Mouse (Mus musculus): ENCODE data around the gene 1700003E16Rik. TPM values are rescaled to one million over a fixed set of nuclear protein-coding genes. Genes with fewer than 3 reads are reported as not detected.

The 1700003E16Rik gene
- total and polyA plus RNA-seq, 3 experiments: 0.15 to 0.50 TPM; not detected in 1

- H3K79me2 ChIP-seq (ENCODE audit: control insufficient read depth, insufficient read depth, low read length, poor library complexity): no peaks in the 10 kb centered on the region
- no peak overlapping the region for H3K27ac ChIP-seq (ENCODE audit: control insufficient read depth, low read depth, low read length)
- no peaks in the 10 kb centered on the region for H3K9me3 ChIP-seq (replicated peaks; ENCODE audit: insufficient read depth, low read length)
- H3K9ac ChIP-seq (ENCODE audit: control insufficient read depth, low read depth, low read length, poor library complexity, severe bottlenecking): no peak overlapping the region
- no peak for DNase-seq (ENCODE audit: low read depth, low spot score)
- no peak overlapping the region for H3K4me3 ChIP-seq (ENCODE audit: control insufficient read depth in 1 of 2, insufficient read depth in 1 of 2, low read depth in 2 of 2, low read length in 2 of 2)
- H3K36me3 ChIP-seq (ENCODE audit: control insufficient read depth in 1 of 2, insufficient read depth in 2 of 2, low read length in 2 of 2): no peaks in the 10 kb centered on the region
- peaks cover 0 to 4% of the 10 kb centered on the region in 2 experiments; a peak in 1 of 4 replicates for H3K4me1 ChIP-seq (ENCODE audit: control insufficient read depth in 1 of 2, insufficient read depth in 2 of 2, low read length in 2 of 2)
- H3K27me3 ChIP-seq (ENCODE audit: control insufficient read depth in 1 of 2, insufficient read depth in 2 of 2, low read length in 2 of 2): peaks cover 0 to 1% of the 10 kb centered on the region in 2 experiments; a peak in 1 of 4 replicates
- TF ChIP-seq MXI1 (IDR thresholded peaks at IDR 0.05; ENCODE audit: low read depth, low read length): no peak
- no peak for TF ChIP-seq E2F4 (IDR thresholded peaks at IDR 0.05; ENCODE audit: borderline replicate concordance, low read depth, low read length)
- TF ChIP-seq SIN3A (IDR thresholded peaks at IDR 0.05; ENCODE audit: low read length): no peak
- no peak for TF ChIP-seq MAZ (IDR thresholded peaks at IDR 0.05; ENCODE audit: low read depth, low read length)
- TF ChIP-seq HCFC1 (IDR thresholded peaks at IDR 0.05; ENCODE audit: low read depth, low read length): no peak
- TF ChIP-seq ZKSCAN1 (IDR thresholded peaks at IDR 0.05; ENCODE audit: low read depth, low read length): no peak
- TF ChIP-seq USF1 (IDR thresholded peaks at IDR 0.05; ENCODE audit: low read depth, low read length): no peak
- no peak for TF ChIP-seq CTCF (IDR thresholded peaks at IDR 0.05 in 2 of 3, conservative IDR thresholded peaks at IDR 0.05 in 1 of 3; ENCODE audit: control insufficient read depth in 1 of 3, insufficient read depth in 1 of 3, low read depth in 2 of 3, low read length in 3 of 3, poor library complexity in 1 of 3, severe bottlenecking in 1 of 3)
- no peak for TF ChIP-seq RAD21 (IDR thresholded peaks at IDR 0.05; ENCODE audit: low read depth, low read length)
- TF ChIP-seq JUND (IDR thresholded peaks at IDR 0.05; ENCODE audit: low read depth, low read length): no peak
- TF ChIP-seq MEF2A (IDR thresholded peaks at IDR 0.05; ENCODE audit: extremely low read depth, insufficient replicate concordance, low read depth, low read length, poor library complexity, severe bottlenecking): no peak
- TF ChIP-seq KAT2A (conservative IDR thresholded peaks at IDR 0.05; ENCODE audit: low read depth, low read length): no peak
- no peak for TF ChIP-seq ZNF384 (IDR thresholded peaks at IDR 0.05; ENCODE audit: low read depth, low read length)
- no peak for TF ChIP-seq NELFE (IDR thresholded peaks at IDR 0.05; ENCODE audit: low read depth, low read length)
- TF ChIP-seq EP300 (IDR thresholded peaks at IDR 0.05; ENCODE audit: low read depth in 1 of 2, low read length in 2 of 2): no peak
- TF ChIP-seq ZMIZ1 (IDR thresholded peaks at IDR 0.05; ENCODE audit: low read depth, low read length): no peak
- no peak for TF ChIP-seq GATA1 (IDR thresholded peaks at IDR 0.05; ENCODE audit: low read depth, low read length)
- no peak for TF ChIP-seq TAL1 (IDR thresholded peaks at IDR 0.05; ENCODE audit: low read length)
These were observed 49.6 kb downstream of the 1700003E16Rik start for GRCm38 (mm10) chr6:83205851-83206250.

GRCm38 (mm10) chr6:83206321-83206720, 50.1 kb downstream of the 1700003E16Rik start:
- no peak for TF ChIP-seq HCFC1 (IDR thresholded peaks at IDR 0.05; ENCODE audit: low read depth, low read length)
- TF ChIP-seq UBTF (IDR thresholded peaks at IDR 0.05; ENCODE audit: borderline replicate concordance, insufficient read depth, low read depth, low read length): no peak
- TF ChIP-seq ZKSCAN1 (IDR thresholded peaks at IDR 0.05; ENCODE audit: low read depth, low read length): no peak
- no peak for TF ChIP-seq JUND (IDR thresholded peaks at IDR 0.05; ENCODE audit: low read depth, low read length)
- no peak for TF ChIP-seq GATA1 (IDR thresholded peaks at IDR 0.05; ENCODE audit: low read depth, low read length)
- H3K4me1 ChIP-seq (ENCODE audit: control insufficient read depth in 1 of 2, insufficient read depth in 2 of 2, low read length in 2 of 2): peaks cover 0 to 4% of the 10 kb centered on the region in 2 experiments; a peak in 1 of 4 replicates
- H3K9me3 ChIP-seq (replicated peaks; ENCODE audit: insufficient read depth, low read length): no peaks in the 10 kb centered on the region
- H3K4me3 ChIP-seq (ENCODE audit: control insufficient read depth in 1 of 2, insufficient read depth in 1 of 2, low read depth in 2 of 2, low read length in 2 of 2): no peak overlapping the region
- no peak for DNase-seq (ENCODE audit: low read depth, low spot score)
- no peak overlapping the region for H3K9ac ChIP-seq (ENCODE audit: control insufficient read depth, low read depth, low read length, poor library complexity, severe bottlenecking)
- peaks cover 0 to 1% of the 10 kb centered on the region in 2 experiments; a peak in 1 of 4 replicates for H3K27me3 ChIP-seq (ENCODE audit: control insufficient read depth in 1 of 2, insufficient read depth in 2 of 2, low read length in 2 of 2)
- H3K79me2 ChIP-seq (ENCODE audit: control insufficient read depth, insufficient read depth, low read length, poor library complexity): no peaks in the 10 kb centered on the region
- H3K36me3 ChIP-seq (ENCODE audit: control insufficient read depth in 1 of 2, insufficient read depth in 2 of 2, low read length in 2 of 2): no peaks in the 10 kb centered on the region
- H3K27ac ChIP-seq (ENCODE audit: control insufficient read depth, low read depth, low read length): no peak overlapping the region
